Mouse (Mus musculus) CD4-positive, CD25-positive, alpha-beta regulatory T cell, adult 4 months (primary cell): ENCODE measurements around the gene Car14. TPM values are rescaled to one million over a fixed set of nuclear protein-coding genes. Genes with fewer than 3 reads are reported as not detected.

Experiments used
- ATAC-seq: one replicate; pipeline ENCODE4 v1.8.0; 2017
- polyA plus RNA-seq, 2 experiments: library from polyadenylated mRNA; unstranded; fragments of 100-300 nt; shearing (Covaris generic); gene quantifications; one replicate each; pipeline ENCODE4 v1.2.1; 2017

Gene Car14
- polyA plus RNA-seq, 2 experiments from 2014 or later, result 0.39 TPM; not detected in 1

DNA sequence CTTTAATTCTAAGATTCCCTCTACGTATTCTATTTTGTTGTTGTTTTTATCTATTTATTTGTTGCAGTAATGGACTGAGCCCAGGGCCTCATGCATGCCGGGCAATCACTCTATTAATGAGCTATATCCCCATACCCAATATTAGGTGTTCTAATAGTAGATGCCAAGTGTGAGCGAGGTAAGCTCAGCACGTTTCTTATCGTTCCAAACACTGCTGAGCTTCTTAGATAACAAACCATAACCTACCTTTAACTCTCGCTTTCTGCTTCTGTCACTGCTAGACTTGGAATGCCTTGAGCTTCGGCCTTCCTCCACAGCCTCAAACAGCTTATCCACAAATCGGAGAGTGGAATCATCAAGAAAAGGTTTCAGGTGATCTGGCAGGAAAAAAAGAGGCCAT, 53.2 kb downstream of the Car14 start:
- ATAC-seq, result no peak

DNA sequence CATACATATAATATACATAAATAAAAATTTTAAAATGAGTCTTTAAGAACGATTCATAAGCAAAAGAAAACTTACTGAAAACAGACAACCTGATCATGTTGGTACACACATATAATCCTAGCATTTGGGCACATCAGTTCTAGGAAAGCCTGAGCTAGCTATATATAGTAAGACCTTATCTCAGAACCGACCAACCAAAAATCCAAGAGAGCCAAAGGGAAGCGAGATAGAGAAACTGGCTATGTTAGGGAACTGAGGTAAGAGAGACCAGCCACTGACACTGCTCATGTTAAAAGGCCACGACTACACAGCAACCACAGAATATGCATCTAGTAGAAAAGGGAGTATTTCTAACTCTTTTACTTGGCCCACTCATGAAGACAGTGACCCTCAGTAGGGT, 53.9 kb downstream of the Car14 start:
- no peak for ATAC-seq

Other genes with a start within 250 kb of the Car14 start
- gene Mcl1, start 245.9 kb downstream of the Car14 start, polyA plus RNA-seq, result 10 to 100 TPM; 61.0 to 96.6 TPM
- 1 to 10 TPM; 2.3 to 5.2 TPM for gene Adamtsl4, start 216.8 kb downstream of the Car14 start, polyA plus RNA-seq
- 100 to 1,000 TPM; 203 to 284 TPM for gene Ecm1, start 165.1 kb downstream of the Car14 start, polyA plus RNA-seq
- gene Tars2, start 144.5 kb downstream of the Car14 start, polyA plus RNA-seq, result 100 to 1,000 TPM in 1 of 2 experiments, 10 to 100 TPM in 1; 88.1 to 108 TPM
- gene Rprd2, start 85.8 kb downstream of the Car14 start, polyA plus RNA-seq, result 10 to 100 TPM; 26.8 to 29.4 TPM
- 10 to 100 TPM; 49.1 to 56.5 TPM for gene Prpf3, start 48.8 kb downstream of the Car14 start, polyA plus RNA-seq
- 100 to 1,000 TPM; 296 to 307 TPM for gene Mrps21, start 33.2 kb downstream of the Car14 start, polyA plus RNA-seq
- 1 to 10 TPM; 9.1 to 9.7 TPM for gene Ciart, start 22.4 kb downstream of the Car14 start, polyA plus RNA-seq
- gene BC028528, start 12.7 kb downstream of the Car14 start, polyA plus RNA-seq, result 1 to 10 TPM; 1.0 to 3.3 TPM
- 10 to 100 TPM; 14.8 to 19.9 TPM for gene Aph1a, start 10.7 kb downstream of the Car14 start, polyA plus RNA-seq
- gene Anp32e, start 24.6 kb upstream of the Car14 start, polyA plus RNA-seq, result 100 to 1,000 TPM; 162 to 241 TPM
- gene Plekho1, start 91.3 kb upstream of the Car14 start, polyA plus RNA-seq, result 10 to 100 TPM in 1 of 2 experiments, 1 to 10 TPM in 1; 9.8 to 10.1 TPM
- 10 to 100 TPM; 22.2 to 24.3 TPM for gene Vps45, start 153.8 kb upstream of the Car14 start, polyA plus RNA-seq
- 10 to 100 TPM in 1 of 2 experiments, 1 to 10 TPM in 1; 9.1 to 13.3 TPM for gene Otud7b, start 199.8 kb upstream of the Car14 start, polyA plus RNA-seq